Mouse (Mus musculus): ENCODE data around the gene Wdfy3. TPM values are rescaled to one million over a fixed set of nuclear protein-coding genes. Genes with fewer than 3 reads are reported as not detected.

Gene Wdfy3
- total RNA-seq, 1 experiment, result 25.3 TPM

GRCm38 (mm10) chr5:102090686-102091085 is 21.0 kb upstream of the Wdfy3 start:
- no peak for DNase-seq (ENCODE audit: low read depth, low spot score)
- H3K4me1 ChIP-seq (ENCODE audit: control insufficient read depth in 2 of 2, insufficient read depth in 2 of 2, low read length in 2 of 2, poor library complexity in 1 of 2), result no peaks in the 10 kb centered on the region
- in situ Hi-C loops (cut with MboI; ENCODE audit: low sequenced_read_pairs in 2 of 2, unreplicated experiment in 2 of 2), result no loop called here
- no peak for TF ChIP-seq MAFK (IDR thresholded peaks at IDR 0.05; ENCODE audit: insufficient read depth, low read depth, low read length)
- no peak for TF ChIP-seq ZC3H11A (IDR thresholded peaks at IDR 0.05; ENCODE audit: borderline replicate concordance, low read depth, low read length)
- TF ChIP-seq ZNF384 (IDR thresholded peaks at IDR 0.05; ENCODE audit: low read depth, low read length), result no peak
- no peak for TF ChIP-seq CHD2 (IDR thresholded peaks at IDR 0.05; ENCODE audit: low read depth, low read length)
- TF ChIP-seq HCFC1 (IDR thresholded peaks at IDR 0.05; ENCODE audit: borderline replicate concordance, insufficient read depth, low read length), result no peak
- H3K4me3 ChIP-seq (ENCODE audit: insufficient read depth in 1 of 2, low read depth in 1 of 2, low read length in 2 of 2, poor library complexity in 1 of 2, severe bottlenecking in 1 of 2), result no peak overlapping the region
- no peaks in the 10 kb centered on the region for H3K9me3 ChIP-seq (ENCODE audit: control insufficient read depth, insufficient read depth, low read depth, low read length)
- no peak overlapping the region for H3K27ac ChIP-seq (ENCODE audit: insufficient read depth, low read depth, low read length, poor library complexity, severe bottlenecking)
- H3K9ac ChIP-seq (ENCODE audit: insufficient read depth, low read depth, low read length, poor library complexity, severe bottlenecking), result no peak overlapping the region
- H3K36me3 ChIP-seq (ENCODE audit: control insufficient read depth, insufficient read depth, low read length, poor library complexity, severe bottlenecking), result no peaks in the 10 kb centered on the region

GRCm38 (mm10) chr5:102084737-102085705 is 15.3 kb upstream of the Wdfy3 start:
- Histone ChIP-seq H3K9me3 (ENCODE audit: control insufficient read depth, insufficient read depth, low read depth, low read length) (no peaks in the 10 kb centered on the region), H3K4me1 (ENCODE audit: control insufficient read depth in 2 of 2, insufficient read depth in 2 of 2, low read length in 2 of 2, poor library complexity in 1 of 2) (no peaks in the 10 kb centered on the region), H3K27ac (ENCODE audit: insufficient read depth, low read depth, low read length, poor library complexity, severe bottlenecking) (no peak overlapping the region), H3K9ac (ENCODE audit: insufficient read depth, low read depth, low read length, poor library complexity, severe bottlenecking) (no peak overlapping the region), H3K36me3 (ENCODE audit: control insufficient read depth, insufficient read depth, low read length, poor library complexity, severe bottlenecking) (no peaks in the 10 kb centered on the region), H3K4me3 (ENCODE audit: insufficient read depth in 1 of 2, low read depth in 1 of 2, low read length in 2 of 2, poor library complexity in 1 of 2, severe bottlenecking in 1 of 2) (no peak overlapping the region)
- no peak for TF ChIP-seq ZC3H11A (IDR thresholded peaks at IDR 0.05; ENCODE audit: borderline replicate concordance, low read depth, low read length)
- TF ChIP-seq HCFC1 (IDR thresholded peaks at IDR 0.05; ENCODE audit: borderline replicate concordance, insufficient read depth, low read length), result no peak
- TF ChIP-seq CHD2 (IDR thresholded peaks at IDR 0.05; ENCODE audit: low read depth, low read length), result no peak
- TF ChIP-seq ZNF384 (IDR thresholded peaks at IDR 0.05; ENCODE audit: low read depth, low read length), result no peak
- no peak for TF ChIP-seq MAFK (IDR thresholded peaks at IDR 0.05; ENCODE audit: insufficient read depth, low read depth, low read length)
- no peak for DNase-seq (ENCODE audit: low read depth, low spot score)
- in situ Hi-C loops (cut with MboI; ENCODE audit: low sequenced_read_pairs in 2 of 2, unreplicated experiment in 2 of 2), result no loop called here

GRCm38 (mm10) chr5:102074086-102074485 is 4.4 kb upstream of the Wdfy3 start:
- no peak overlapping the region for H3K4me3 ChIP-seq (ENCODE audit: insufficient read depth in 1 of 2, low read depth in 1 of 2, low read length in 2 of 2, poor library complexity in 1 of 2, severe bottlenecking in 1 of 2)
- H3K4me1 ChIP-seq (ENCODE audit: control insufficient read depth in 2 of 2, insufficient read depth in 2 of 2, low read length in 2 of 2, poor library complexity in 1 of 2), result peaks cover 0 to 5% of the 10 kb centered on the region in 2 experiments; a peak in 3 of 4 replicates
- TF ChIP-seq CHD2 (IDR thresholded peaks at IDR 0.05; ENCODE audit: low read depth, low read length), result no peak
- TF ChIP-seq HCFC1 (IDR thresholded peaks at IDR 0.05; ENCODE audit: borderline replicate concordance, insufficient read depth, low read length), result no peak
- TF ChIP-seq MAFK (IDR thresholded peaks at IDR 0.05; ENCODE audit: insufficient read depth, low read depth, low read length), result no peak
- peak; percentile 79 for TF ChIP-seq ZC3H11A (IDR thresholded peaks at IDR 0.05; ENCODE audit: borderline replicate concordance, low read depth, low read length)
- TF ChIP-seq ZNF384 (IDR thresholded peaks at IDR 0.05; ENCODE audit: low read depth, low read length), result peak; percentile 54; the same call in 1 of the 2 replicates
- H3K27ac ChIP-seq (ENCODE audit: insufficient read depth, low read depth, low read length, poor library complexity, severe bottlenecking), result no peak overlapping the region
- H3K9me3 ChIP-seq (ENCODE audit: control insufficient read depth, insufficient read depth, low read depth, low read length), result no peaks in the 10 kb centered on the region
- DNase-seq (ENCODE audit: low read depth, low spot score), result no peak
- in situ Hi-C loops (cut with MboI; ENCODE audit: low sequenced_read_pairs in 2 of 2, unreplicated experiment in 2 of 2), result no loop called here
- no peak overlapping the region for H3K9ac ChIP-seq (ENCODE audit: insufficient read depth, low read depth, low read length, poor library complexity, severe bottlenecking)
- no peaks in the 10 kb centered on the region for H3K36me3 ChIP-seq (ENCODE audit: control insufficient read depth, insufficient read depth, low read length, poor library complexity, severe bottlenecking)

- no peak overlapping the region for H3K9ac ChIP-seq (ENCODE audit: insufficient read depth, low read depth, low read length, poor library complexity, severe bottlenecking)
- no peak for TF ChIP-seq HCFC1 (IDR thresholded peaks at IDR 0.05; ENCODE audit: borderline replicate concordance, insufficient read depth, low read length)
- no peak for TF ChIP-seq ZC3H11A (IDR thresholded peaks at IDR 0.05; ENCODE audit: borderline replicate concordance, low read depth, low read length)
- no peaks in the 10 kb centered on the region for H3K36me3 ChIP-seq (ENCODE audit: control insufficient read depth, insufficient read depth, low read length, poor library complexity, severe bottlenecking)
- in situ Hi-C loops (cut with MboI; ENCODE audit: low sequenced_read_pairs in 2 of 2, unreplicated experiment in 2 of 2), result no loop called here
- no peak overlapping the region for H3K4me3 ChIP-seq (ENCODE audit: insufficient read depth in 1 of 2, low read depth in 1 of 2, low read length in 2 of 2, poor library complexity in 1 of 2, severe bottlenecking in 1 of 2)
- no peak for DNase-seq (ENCODE audit: low read depth, low spot score)
- H3K9me3 ChIP-seq (ENCODE audit: control insufficient read depth, insufficient read depth, low read depth, low read length), result no peaks in the 10 kb centered on the region
- H3K27ac ChIP-seq (ENCODE audit: insufficient read depth, low read depth, low read length, poor library complexity, severe bottlenecking), result no peak overlapping the region
- peaks cover 0 to 5% of the 10 kb centered on the region in 2 experiments for H3K4me1 ChIP-seq (ENCODE audit: control insufficient read depth in 2 of 2, insufficient read depth in 2 of 2, low read length in 2 of 2, poor library complexity in 1 of 2)
These were observed 2.3 kb upstream of the Wdfy3 start for GRCm38 (mm10) chr5:102072057-102072456.
